Mouse (Mus musculus): ENCODE results near the gene Spag17. TPM values are rescaled to one million over a fixed set of nuclear protein-coding genes. Genes with fewer than 3 reads are reported as not detected.
"Not testable (repeated sequence)": the region's sequence is repeated elsewhere in the genome, so short reads cannot be mapped to it uniquely, and the experiment has no call there.

Gene Spag17
- polyA plus RNA-seq, 1 experiment from 2014 or later, result 0.36 TPM

DNA sequence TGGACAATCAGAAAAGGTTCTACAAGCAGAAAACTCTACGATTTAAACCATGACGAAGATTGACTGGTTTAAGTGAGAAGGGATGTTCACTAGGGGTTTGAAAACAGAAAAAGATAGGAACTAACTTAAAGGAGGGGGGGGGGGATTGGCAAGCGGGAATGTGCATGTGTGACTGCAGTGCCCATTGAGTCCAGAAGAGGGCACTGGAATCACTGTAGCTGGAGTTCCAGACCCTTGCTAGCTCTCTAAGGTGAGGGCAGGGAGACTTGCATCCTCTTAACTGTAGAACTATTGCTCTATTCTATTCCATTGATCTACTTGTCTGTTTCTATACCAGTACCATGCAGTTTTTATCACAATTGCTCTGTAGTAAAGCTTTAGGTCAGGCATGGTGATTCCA is 26.3 kb upstream of the Spag17 start:
- no peak overlapping the region for H3K4me2 ChIP-seq (ENCODE audit: low read depth, low read length)
- no peak overlapping the region for H3K27ac ChIP-seq (ENCODE audit: low read depth)
- H3K36me3 ChIP-seq (replicated peaks; ENCODE audit: insufficient read depth, low read length), result no peaks in the 10 kb centered on the region
- no peaks in the 10 kb centered on the region for H3K4me1 ChIP-seq (ENCODE audit: insufficient read depth)
- no peak for ATAC-seq
- H3K9me3 ChIP-seq (ENCODE audit: low read length), result no peaks in the 10 kb centered on the region
- H3K27me3 ChIP-seq (ENCODE audit: insufficient read depth, low read length), result no peaks in the 10 kb centered on the region
- no peak overlapping the region for H3K9ac ChIP-seq (replicated peaks)
- H3K4me3 ChIP-seq (ENCODE audit: low read depth, low read length), result no peak overlapping the region
- DNase-seq, result no peak
- 59% methylated on average over 3 of the region's 3 CpGs for WGBS (ENCODE audit: insufficient replicate concordance)
- TF ChIP-seq EP300 (IDR thresholded peaks at IDR 0.05; ENCODE audit: low read depth) (no peak), CTCF (IDR thresholded peaks at IDR 0.05; ENCODE audit: low read depth) (peak; percentile 32)

DNA sequence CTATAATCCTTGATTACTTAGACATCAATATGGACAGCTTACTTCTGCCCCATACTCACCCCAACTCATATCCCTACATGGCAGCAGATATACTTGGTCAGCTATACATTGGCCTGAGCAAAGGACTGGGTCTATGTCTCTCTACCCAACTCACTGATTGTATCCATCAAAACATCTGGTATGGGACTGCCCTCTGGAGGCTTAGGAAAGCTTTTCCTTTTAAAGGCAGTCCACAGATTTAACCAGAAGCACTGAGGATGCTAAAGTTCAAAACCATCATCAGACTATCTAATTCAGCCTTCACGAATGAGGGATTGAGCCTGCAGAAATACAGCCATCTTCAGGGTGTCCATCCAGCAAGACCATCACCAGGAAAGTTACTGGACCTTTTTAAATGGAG is 20.5 kb upstream of the Spag17 start:
- no peaks in the 10 kb centered on the region for H3K27me3 ChIP-seq (ENCODE audit: insufficient read depth, low read length)
- no peak overlapping the region for H3K27ac ChIP-seq (ENCODE audit: low read depth)
- H3K36me3 ChIP-seq (replicated peaks; ENCODE audit: insufficient read depth, low read length), result no peaks in the 10 kb centered on the region
- H3K4me2 ChIP-seq (ENCODE audit: low read depth, low read length), result no peak overlapping the region
- DNase-seq, result no peak
- H3K4me3 ChIP-seq (ENCODE audit: low read depth, low read length), result no peak overlapping the region
- 57% methylated on average over 1 of the region's 1 CpGs for WGBS (ENCODE audit: insufficient replicate concordance)
- no peaks in the 10 kb centered on the region for H3K4me1 ChIP-seq (ENCODE audit: insufficient read depth)
- ATAC-seq, result no peak
- no peak overlapping the region for H3K9ac ChIP-seq (replicated peaks)
- H3K9me3 ChIP-seq (ENCODE audit: low read length), result no peaks in the 10 kb centered on the region
- TF ChIP-seq CTCF (IDR thresholded peaks at IDR 0.05; ENCODE audit: low read depth) (peak; percentile 14; the same call in 1 of the 2 replicates), EP300 (IDR thresholded peaks at IDR 0.05; ENCODE audit: low read depth) (no peak)

DNA sequence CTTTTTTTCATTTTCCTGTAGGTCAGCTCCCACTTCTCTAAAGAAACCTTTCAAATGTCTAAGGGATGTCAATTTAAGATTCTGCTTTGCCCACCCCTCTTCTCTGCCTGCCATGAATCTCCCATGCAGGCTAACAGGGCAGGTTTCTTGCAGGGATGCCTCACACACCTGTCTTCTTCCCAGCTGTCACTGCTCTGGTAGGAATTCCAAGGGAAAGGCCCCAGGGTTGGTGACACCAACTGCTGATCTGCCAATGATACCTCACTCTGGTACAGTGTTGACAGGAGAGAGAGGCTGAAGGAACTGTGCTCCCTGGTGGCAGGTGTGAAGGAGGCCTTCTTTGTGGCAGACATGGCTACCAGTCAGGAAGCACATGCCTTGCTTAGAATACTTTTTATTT is 10.1 kb upstream of the Spag17 start:
- no peaks in the 10 kb centered on the region for H3K4me1 ChIP-seq (ENCODE audit: insufficient read depth)
- no peak for ATAC-seq
- no peaks in the 10 kb centered on the region for H3K9me3 ChIP-seq (ENCODE audit: low read length)
- no peak overlapping the region for H3K9ac ChIP-seq (replicated peaks)
- TF ChIP-seq CTCF (IDR thresholded peaks at IDR 0.05; ENCODE audit: low read depth) (no peak), EP300 (IDR thresholded peaks at IDR 0.05; ENCODE audit: low read depth) (no peak)
- H3K4me2 ChIP-seq (ENCODE audit: low read depth, low read length), result no peak overlapping the region
- DNase-seq, result no peak
- no peaks in the 10 kb centered on the region for H3K27me3 ChIP-seq (ENCODE audit: insufficient read depth, low read length)
- no peaks in the 10 kb centered on the region for H3K36me3 ChIP-seq (replicated peaks; ENCODE audit: insufficient read depth, low read length)
- H3K27ac ChIP-seq (ENCODE audit: low read depth), result no peak overlapping the region
- no peak overlapping the region for H3K4me3 ChIP-seq (ENCODE audit: low read depth, low read length)

DNA sequence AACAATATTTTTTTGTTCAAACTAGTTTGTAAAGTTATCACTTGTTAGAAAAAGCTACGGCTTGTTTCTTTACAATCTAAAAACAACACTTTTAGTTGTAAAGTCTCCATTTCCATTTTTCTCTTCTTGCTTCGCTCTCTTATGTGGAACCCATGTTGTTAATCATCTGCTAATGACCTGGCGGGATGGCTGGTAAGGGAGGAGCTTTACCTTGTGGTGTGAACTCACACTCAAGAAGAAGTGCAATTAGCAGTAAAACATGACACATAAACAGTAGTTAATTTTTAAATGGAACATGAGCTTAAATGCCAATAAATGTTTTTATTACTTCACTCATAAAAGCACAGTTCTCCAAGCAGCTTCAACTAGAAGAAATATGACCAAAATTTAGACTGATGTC is 3.7 kb upstream of the Spag17 start:
- DNase-seq (no peak), ATAC-seq (no peak)
- TF ChIP-seq EP300 (IDR thresholded peaks at IDR 0.05; ENCODE audit: low read depth), result no peak
- TF ChIP-seq CTCF (IDR thresholded peaks at IDR 0.05; ENCODE audit: low read depth), result no peak
- no peaks in the 10 kb centered on the region for H3K27me3 ChIP-seq (ENCODE audit: insufficient read depth, low read length)
- H3K4me1 ChIP-seq (ENCODE audit: insufficient read depth), result no peaks in the 10 kb centered on the region
- H3K36me3 ChIP-seq (replicated peaks; ENCODE audit: insufficient read depth, low read length), result no peaks in the 10 kb centered on the region
- no peak overlapping the region for H3K9ac ChIP-seq (replicated peaks)
- 71% methylated on average over 3 of the region's 3 CpGs for WGBS (ENCODE audit: insufficient replicate concordance)
- H3K4me3 ChIP-seq (ENCODE audit: low read depth, low read length), result no peak overlapping the region
- no peak overlapping the region for H3K4me2 ChIP-seq (ENCODE audit: low read depth, low read length)
- H3K27ac ChIP-seq (ENCODE audit: low read depth), result no peak overlapping the region
- H3K9me3 ChIP-seq (ENCODE audit: low read length), result no peaks in the 10 kb centered on the region

DNA sequence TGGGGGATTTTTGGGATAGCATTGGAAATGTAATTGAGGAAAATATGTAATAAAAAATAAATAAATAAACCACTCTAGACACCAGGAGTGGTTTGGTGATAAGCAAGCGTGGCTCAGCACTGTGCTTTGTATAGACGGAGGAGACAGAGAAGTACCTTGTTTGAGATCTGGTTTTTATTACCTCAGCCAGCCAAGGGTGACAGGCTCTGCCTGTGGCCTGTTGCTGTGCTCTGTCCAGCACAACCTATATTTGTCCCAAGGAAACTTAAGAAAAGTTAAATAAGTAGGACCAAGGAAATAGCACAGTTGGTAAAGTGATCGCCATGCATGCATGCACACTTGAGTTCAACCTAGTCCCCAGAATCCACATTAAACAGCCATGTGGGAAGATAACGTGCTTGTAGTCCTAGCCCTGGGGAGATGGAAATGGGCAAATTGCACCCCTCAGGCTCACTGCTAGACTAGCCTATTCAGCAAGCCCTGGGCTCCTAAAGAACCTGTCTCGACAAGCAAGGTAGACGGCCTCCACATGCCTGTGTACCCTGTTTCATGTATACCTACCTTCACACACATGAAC is 1.1 kb upstream of the Spag17 start:
- no peak overlapping the region for H3K9ac ChIP-seq (replicated peaks)
- TF ChIP-seq EP300 (IDR thresholded peaks at IDR 0.05; ENCODE audit: low read depth), result no peak
- no peaks in the 10 kb centered on the region for H3K4me1 ChIP-seq (ENCODE audit: insufficient read depth)
- H3K4me2 ChIP-seq (ENCODE audit: low read depth, low read length), result no peak overlapping the region
- H3K4me3 ChIP-seq (ENCODE audit: low read depth, low read length), result no peak overlapping the region
- H3K36me3 ChIP-seq (replicated peaks; ENCODE audit: insufficient read depth, low read length), result no peaks in the 10 kb centered on the region
- no peaks in the 10 kb centered on the region for H3K27me3 ChIP-seq (ENCODE audit: insufficient read depth, low read length)
- ATAC-seq (no peak), DNase-seq (no peak)
- H3K9me3 ChIP-seq (ENCODE audit: low read length), result no peaks in the 10 kb centered on the region
- WGBS (ENCODE audit: insufficient replicate concordance), result 82% methylated on average over 6 of the region's 6 CpGs
- H3K27ac ChIP-seq (ENCODE audit: low read depth), result no peak overlapping the region

DNA sequence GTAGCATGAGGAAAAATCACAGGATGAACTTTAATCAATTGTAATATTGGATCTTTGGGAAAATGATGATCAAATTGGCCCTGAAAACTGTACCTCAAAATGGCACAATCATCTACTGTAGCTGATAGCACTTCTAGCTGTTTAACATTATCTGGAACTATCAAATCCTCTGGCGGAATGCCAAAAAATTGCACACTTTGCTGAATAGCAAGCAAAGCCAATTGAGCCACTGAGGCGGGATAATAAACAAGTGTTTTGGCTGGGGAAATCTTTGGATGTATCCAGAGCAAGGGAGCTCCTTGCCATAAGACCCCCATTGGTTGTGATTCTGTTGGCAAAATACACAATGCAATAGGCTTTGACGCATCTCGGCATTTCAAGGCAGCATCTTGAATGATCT is 9.5 kb downstream of the Spag17 start:
- not testable (repeated sequence) for H3K27ac ChIP-seq (ENCODE audit: low read depth); H3K27me3 ChIP-seq (ENCODE audit: insufficient read depth, low read length); ATAC-seq; DNase-seq; H3K36me3 ChIP-seq (replicated peaks; ENCODE audit: insufficient read depth, low read length); H3K4me1 ChIP-seq (ENCODE audit: insufficient read depth); H3K4me3 ChIP-seq (ENCODE audit: low read depth, low read length); H3K4me2 ChIP-seq (ENCODE audit: low read depth, low read length); H3K9ac ChIP-seq (replicated peaks); H3K9me3 ChIP-seq (ENCODE audit: low read length)
- WGBS (ENCODE audit: insufficient replicate concordance), result 81% methylated on average over 4 of the region's 4 CpGs

DNA sequence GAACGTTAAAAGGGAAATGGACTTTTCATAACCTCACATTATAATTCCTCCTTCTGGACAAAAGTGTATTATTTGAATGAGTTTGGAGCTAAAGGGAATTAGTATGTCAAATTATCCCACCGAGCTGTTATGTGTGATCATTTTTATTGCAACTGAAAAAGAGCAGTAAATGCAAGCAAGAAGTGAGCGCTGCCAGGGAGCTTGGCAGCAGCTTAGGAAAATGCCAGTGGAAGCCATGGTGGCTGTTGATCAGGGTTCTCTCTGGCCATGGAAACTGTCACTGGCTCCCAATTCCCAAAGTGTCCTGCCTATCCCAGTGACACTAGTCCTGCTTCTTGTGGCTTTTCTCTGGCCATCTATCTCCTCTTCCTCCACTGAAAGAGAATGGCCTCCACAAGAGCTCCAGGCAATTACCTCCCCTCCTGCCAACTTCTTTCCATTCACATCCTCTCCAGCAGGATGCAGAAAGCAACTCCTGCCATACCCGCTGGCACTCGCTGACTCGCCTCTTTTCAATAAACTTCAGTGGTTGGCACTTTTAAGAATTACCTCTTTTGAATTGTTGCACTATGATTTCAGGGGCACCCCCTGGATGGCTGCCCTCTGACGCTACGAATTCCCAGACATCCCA is 28.7 kb downstream of the Spag17 start:
- DNase-seq (no peak), ATAC-seq (no peak)
- no peak overlapping the region for H3K4me2 ChIP-seq (ENCODE audit: low read depth, low read length)
- no peaks in the 10 kb centered on the region for H3K9me3 ChIP-seq (ENCODE audit: low read length)
- WGBS (ENCODE audit: insufficient replicate concordance), result 80% methylated on average over 8 of the region's 8 CpGs
- no peak overlapping the region for H3K27ac ChIP-seq (ENCODE audit: low read depth)
- H3K4me1 ChIP-seq (ENCODE audit: insufficient read depth), result no peaks in the 10 kb centered on the region
- H3K9ac ChIP-seq (replicated peaks), result no peak overlapping the region
- H3K4me3 ChIP-seq (ENCODE audit: low read depth, low read length), result no peak overlapping the region
- H3K36me3 ChIP-seq (replicated peaks; ENCODE audit: insufficient read depth, low read length), result no peaks in the 10 kb centered on the region
- H3K27me3 ChIP-seq (ENCODE audit: insufficient read depth, low read length), result no peaks in the 10 kb centered on the region
- no peak for TF ChIP-seq EP300 (IDR thresholded peaks at IDR 0.05; ENCODE audit: low read depth)
- TF ChIP-seq CTCF (IDR thresholded peaks at IDR 0.05; ENCODE audit: low read depth), result no peak

All from liver, postnatal 0 days (tissue).